Mouse (Mus musculus) hindbrain, embryonic 12.5 days (tissue): ENCODE results near the gene Ctnna2. TPM values are rescaled to one million over a fixed set of nuclear protein-coding genes. Genes with fewer than 3 reads are reported as not detected.

Experiments used
- ATAC-seq: fragments of 200-750 bp; cut with Nextera tagmentation; 2 replicates; pipeline ENCODE4 v1.8.0; 2017; ENCODE audit warnings: moderate TSS enrichment; ENCODE audit not compliant: low FRiP score
- H3K27ac ChIP-seq: fragments of 300-500 bp; sonication (generic); 2 replicates; pipeline ENCODE4 v1.5.1; 2016; ENCODE audit warnings: mild to moderate bottlenecking
- H3K27me3 ChIP-seq: fragments of 300-500 bp; sonication (generic); 2 replicates; pipeline ENCODE4 v1.6.1; 2016; ENCODE audit warnings: mild to moderate bottlenecking
- H3K36me3 ChIP-seq: fragments of 300-500 bp; sonication (generic); 2 replicates; pipeline ENCODE4 v1.6.1; 2016; ENCODE audit warnings: mild to moderate bottlenecking
- H3K4me1 ChIP-seq: fragments of 300-500 bp; sonication (generic); 2 replicates; pipeline ENCODE4 v1.6.1; 2016
- H3K4me2 ChIP-seq: fragments of 300-500 bp; sonication (generic); replicated peaks from 2 replicates; pipeline ENCODE4 v1.6.1; 2016; ENCODE audit warnings: mild to moderate bottlenecking
- H3K4me3 ChIP-seq: fragments of 300-500 bp; sonication (generic); 2 replicates; pipeline ENCODE4 v1.5.1; 2016; ENCODE audit warnings: mild to moderate bottlenecking
- H3K9ac ChIP-seq: fragments of 300-500 bp; sonication (generic); 2 replicates; pipeline ENCODE4 v1.6.1; 2016; ENCODE audit warnings: mild to moderate bottlenecking, moderate library complexity
- H3K9me3 ChIP-seq: fragments of 300-500 bp; sonication (generic); replicated peaks from 2 replicates; pipeline ENCODE4 v1.6.1; 2016; ENCODE audit warnings: mild to moderate bottlenecking
- WGBS: fragments of 180-500 bp; shearing (Covaris S2); methylation state at CpG from one replicate; pipeline ENCODE4 v1.1.7; 2016; 5-methylcytosine and 5-hydroxymethylcytosine counted together
- polyA plus RNA-seq: library from polyadenylated mRNA; unstranded; fragments of >200 nt; fragmentation: Nextera tagmentation; extraction: Ambion mirVana; gene quantifications from 2 replicates; pipeline ENCODE4 v1.2.1, GENCODE M21; 2016

Gene Ctnna2
- polyA plus RNA-seq, 1 experiment from 2014 or later = 98.5 TPM

DNA sequence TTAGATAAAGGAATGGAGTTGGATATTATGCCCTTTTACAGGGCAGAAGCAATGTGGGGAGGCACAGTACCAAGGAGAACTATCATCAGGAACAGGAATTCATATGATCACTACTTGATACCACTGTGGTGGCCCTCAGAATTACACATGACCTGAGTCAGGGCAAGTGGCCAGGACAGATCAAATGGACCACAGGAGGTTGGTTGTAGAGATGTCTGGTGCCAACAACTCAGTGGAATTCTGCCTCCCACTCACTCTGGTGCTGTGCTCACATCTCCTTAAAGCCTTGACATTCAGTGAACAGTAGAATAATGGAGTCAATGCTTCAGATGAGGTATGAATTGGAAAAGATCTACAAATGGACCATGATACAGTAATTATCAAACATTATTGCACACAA, 691.1 kb downstream of the Ctnna2 start:
- no peaks in the 10 kb centered on the region for H3K4me1 ChIP-seq
- H3K9me3 ChIP-seq = no peaks in the 10 kb centered on the region
- H3K27ac ChIP-seq = no peak overlapping the region
- no peak overlapping the region for H3K4me3 ChIP-seq
- H3K36me3 ChIP-seq = no peaks in the 10 kb centered on the region
- H3K9ac ChIP-seq = no peak overlapping the region
- no peak overlapping the region for H3K4me2 ChIP-seq
- ATAC-seq = no peak
- no peaks in the 10 kb centered on the region for H3K27me3 ChIP-seq

DNA sequence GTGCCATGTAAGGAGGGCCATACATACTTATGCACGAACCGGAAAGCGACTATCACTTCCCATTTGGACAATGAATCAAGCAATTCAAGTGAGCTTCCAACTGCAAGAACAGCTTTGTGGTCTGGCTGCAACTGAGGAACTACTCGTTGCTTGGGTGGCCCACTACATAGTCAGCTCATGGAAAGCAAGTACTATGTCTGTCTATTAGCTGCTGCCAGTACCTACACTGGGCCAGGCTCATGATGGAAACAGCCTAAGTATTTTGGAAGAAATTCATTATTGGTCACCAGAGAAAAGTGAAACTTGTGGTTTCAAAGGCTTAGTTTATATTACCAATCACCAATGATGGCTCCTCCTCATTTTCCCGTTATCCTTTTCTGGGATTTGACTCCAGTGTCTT, 693.2 kb downstream of the Ctnna2 start:
- Histone ChIP-seq H3K4me2 (no peak overlapping the region), H3K27me3 (no peaks in the 10 kb centered on the region), H3K27ac (no peak overlapping the region), H3K4me1 (no peaks in the 10 kb centered on the region), H3K9me3 (no peaks in the 10 kb centered on the region), H3K4me3 (no peak overlapping the region), H3K36me3 (no peaks in the 10 kb centered on the region), H3K9ac (no peak overlapping the region)
- 92% methylated on average over 5 of the region's 5 CpGs for WGBS
- no peak for ATAC-seq

DNA sequence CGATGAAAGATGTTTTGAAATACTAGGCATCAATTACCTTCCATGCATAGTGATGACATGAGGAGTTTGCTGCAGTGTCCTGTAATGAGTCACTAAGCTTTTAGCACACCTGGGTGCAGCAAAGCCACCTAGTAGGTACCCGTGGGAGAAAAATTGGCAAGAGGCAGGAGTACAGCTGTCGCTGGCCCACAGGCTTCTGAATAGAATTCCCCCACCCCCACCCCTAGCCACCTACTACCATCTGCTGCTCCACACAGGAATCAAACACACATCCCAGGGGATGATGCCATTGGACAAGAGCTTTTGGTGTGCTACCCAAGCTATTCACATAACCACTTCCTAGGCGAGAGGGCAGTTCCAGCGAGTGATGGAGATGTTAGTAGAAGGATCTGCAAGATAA, 700.7 kb downstream of the Ctnna2 start:
- no peaks in the 10 kb centered on the region for H3K4me1 ChIP-seq
- no peak overlapping the region for H3K4me3 ChIP-seq
- H3K9ac ChIP-seq = no peak overlapping the region
- H3K9me3 ChIP-seq = no peaks in the 10 kb centered on the region
- 80% methylated on average over 5 of the region's 5 CpGs for WGBS
- no peaks in the 10 kb centered on the region for H3K27me3 ChIP-seq
- no peak overlapping the region for H3K4me2 ChIP-seq
- no peaks in the 10 kb centered on the region for H3K36me3 ChIP-seq
- no peak overlapping the region for H3K27ac ChIP-seq
- ATAC-seq = peak; percentile 43; the same call in 1 of the 2 replicates

DNA sequence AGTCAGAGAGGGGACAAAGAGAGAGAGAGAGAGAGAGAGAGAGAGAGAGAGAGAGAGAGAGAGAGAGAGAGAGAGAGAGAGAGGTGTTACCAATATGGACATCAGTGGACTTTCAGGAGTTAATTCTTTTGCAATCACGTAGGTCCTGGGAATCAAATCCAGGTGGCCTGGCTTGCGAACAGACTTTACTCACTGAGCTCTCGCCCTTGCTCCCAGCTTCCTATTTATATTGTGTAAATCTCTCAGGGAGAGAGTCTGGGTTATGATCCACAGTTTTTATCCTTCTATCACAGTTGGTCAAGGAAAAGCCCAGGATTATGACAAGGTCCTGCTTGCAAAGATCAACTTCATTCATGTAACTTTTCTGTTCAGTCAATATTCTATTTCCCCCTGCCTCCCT, 714.3 kb downstream of the Ctnna2 start:
- Histone ChIP-seq H3K4me2 (no peak overlapping the region), H3K27me3 (no peaks in the 10 kb centered on the region), H3K36me3 (no peaks in the 10 kb centered on the region), H3K4me3 (no peak overlapping the region), H3K9me3 (no peaks in the 10 kb centered on the region), H3K4me1 (no peaks in the 10 kb centered on the region), H3K9ac (no peak overlapping the region), H3K27ac (no peak overlapping the region)
- ATAC-seq = no peak
- WGBS = 76% methylated on average over 3 of the region's 3 CpGs

DNA sequence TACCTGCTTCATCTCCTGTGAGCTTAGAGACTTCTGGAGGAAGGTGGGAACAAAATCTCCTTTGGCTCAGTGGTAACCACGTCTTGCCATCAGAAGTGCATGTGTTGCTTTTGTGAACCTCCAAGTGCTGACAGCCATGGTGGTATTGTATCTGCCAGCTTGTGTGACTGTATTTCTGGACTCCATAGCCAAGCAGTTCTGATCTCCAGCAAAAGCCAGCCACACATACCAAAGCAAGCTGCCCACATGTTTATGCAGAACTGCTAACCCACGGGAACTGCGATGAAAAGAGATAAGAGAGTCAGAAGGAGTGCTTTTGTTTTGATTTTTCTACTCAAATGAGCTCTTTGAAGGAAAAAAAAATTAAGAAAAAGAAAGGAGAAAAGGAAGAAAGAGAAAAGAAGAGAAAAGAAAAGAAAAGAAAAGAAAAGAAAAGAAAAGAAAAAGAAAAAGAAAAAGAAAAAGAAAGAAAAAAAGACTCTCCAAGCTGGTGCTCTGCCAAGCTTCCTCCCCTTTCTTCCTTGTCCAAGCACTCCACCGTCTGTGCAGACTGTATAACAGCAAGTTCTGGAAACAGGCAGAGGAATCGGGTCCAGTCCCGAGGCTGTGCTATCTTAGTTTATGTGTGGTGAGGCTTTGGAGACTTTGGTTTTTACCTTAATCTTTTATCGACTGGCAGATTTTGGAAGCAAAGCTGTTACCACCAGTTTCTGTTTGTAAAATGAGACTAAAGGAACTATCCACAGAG, 722.0 kb downstream of the Ctnna2 start:
- H3K4me1 ChIP-seq = no peaks in the 10 kb centered on the region
- no peak overlapping the region for H3K4me2 ChIP-seq
- H3K9ac ChIP-seq = no peak overlapping the region
- H3K27me3 ChIP-seq = no peaks in the 10 kb centered on the region
- no peaks in the 10 kb centered on the region for H3K36me3 ChIP-seq
- no peak for ATAC-seq
- 49% methylated on average over 7 of the region's 7 CpGs for WGBS
- no peak overlapping the region for H3K4me3 ChIP-seq
- no peaks in the 10 kb centered on the region for H3K9me3 ChIP-seq
- no peak overlapping the region for H3K27ac ChIP-seq

DNA sequence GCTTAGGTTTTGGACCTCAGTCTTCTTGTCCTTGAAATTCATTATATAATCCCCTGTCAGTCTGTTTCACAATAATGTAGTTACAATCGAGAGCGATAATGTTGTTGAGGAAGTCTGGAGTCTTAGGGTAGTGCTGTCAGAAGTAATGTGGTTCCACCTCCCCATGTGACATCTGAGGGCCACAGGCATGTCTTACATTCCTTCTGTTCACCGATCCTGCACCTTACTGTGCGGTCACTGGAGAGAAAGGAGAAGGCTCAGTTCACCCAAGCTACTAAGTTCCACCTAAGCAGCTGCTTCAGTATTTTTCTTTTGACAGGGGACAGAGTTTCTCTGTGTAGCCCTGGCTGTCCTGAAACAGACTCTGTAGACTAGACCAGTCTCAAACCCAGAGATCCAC, 723.2 kb downstream of the Ctnna2 start:
- no peak for ATAC-seq
- no peak overlapping the region for H3K4me2 ChIP-seq
- H3K27ac ChIP-seq = no peak overlapping the region
- H3K4me1 ChIP-seq = no peaks in the 10 kb centered on the region
- no peak overlapping the region for H3K9ac ChIP-seq
- WGBS = 92% methylated on average over 4 of the region's 4 CpGs
- no peaks in the 10 kb centered on the region for H3K36me3 ChIP-seq
- no peak overlapping the region for H3K4me3 ChIP-seq
- no peaks in the 10 kb centered on the region for H3K9me3 ChIP-seq
- H3K27me3 ChIP-seq = no peaks in the 10 kb centered on the region

DNA sequence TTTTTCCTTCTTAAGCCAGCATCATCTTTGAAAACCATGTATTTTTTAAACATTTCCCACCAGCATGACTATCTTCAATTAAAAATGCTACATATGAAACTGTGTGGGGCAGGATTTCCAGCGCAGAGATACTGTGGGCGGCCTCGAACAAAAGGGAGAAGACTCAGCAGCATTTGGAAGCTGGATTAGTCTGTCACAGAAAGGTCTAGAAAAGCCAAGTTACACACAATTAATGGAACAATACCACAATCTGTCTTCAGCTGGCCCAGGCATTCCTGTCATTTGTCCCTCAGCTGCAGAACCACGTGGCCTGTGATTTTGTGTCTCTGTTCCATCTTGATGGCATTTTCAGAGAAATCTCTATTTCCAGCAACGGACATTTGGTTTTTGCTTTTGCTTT, 726.0 kb downstream of the Ctnna2 start:
- H3K4me1 ChIP-seq = no peaks in the 10 kb centered on the region
- no peaks in the 10 kb centered on the region for H3K27me3 ChIP-seq
- H3K36me3 ChIP-seq = no peaks in the 10 kb centered on the region
- 82% methylated on average over 5 of the region's 5 CpGs for WGBS
- H3K4me2 ChIP-seq = no peak overlapping the region
- no peaks in the 10 kb centered on the region for H3K9me3 ChIP-seq
- H3K27ac ChIP-seq = no peak overlapping the region
- ATAC-seq = no peak
- H3K9ac ChIP-seq = no peak overlapping the region
- H3K4me3 ChIP-seq = no peak overlapping the region

DNA sequence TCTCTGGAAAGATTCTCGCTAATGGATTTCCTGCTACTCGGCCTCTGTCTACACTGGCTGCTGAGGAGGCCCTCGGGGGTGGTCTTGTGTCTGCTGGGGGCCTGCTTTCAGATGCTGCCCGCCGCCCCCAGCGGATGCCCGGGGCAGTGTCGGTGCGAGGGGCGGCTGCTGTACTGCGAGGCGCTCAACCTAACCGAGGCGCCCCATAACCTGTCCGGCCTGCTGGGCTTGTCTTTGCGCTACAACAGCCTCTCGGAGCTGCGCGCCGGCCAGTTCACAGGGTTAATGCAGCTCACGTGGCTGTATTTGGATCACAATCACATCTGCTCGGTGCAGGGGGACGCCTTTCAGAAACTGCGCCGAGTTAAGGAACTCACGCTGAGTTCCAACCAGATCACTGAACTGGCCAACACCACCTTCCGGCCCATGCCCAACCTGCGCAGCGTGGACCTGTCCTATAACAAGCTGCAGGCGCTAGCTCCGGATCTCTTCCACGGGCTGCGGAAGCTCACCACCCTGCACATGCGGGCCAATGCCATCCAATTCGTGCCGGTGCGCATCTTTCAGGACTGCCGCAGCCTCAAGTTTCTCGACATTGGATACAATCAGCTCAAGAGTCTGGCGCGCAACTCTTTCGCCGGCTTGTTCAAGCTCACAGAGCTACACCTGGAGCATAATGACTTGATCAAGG, 735.8 kb downstream of the Ctnna2 start:
- Histone ChIP-seq H3K27me3 (peaks cover 19% of the 10 kb centered on the region), H3K27ac (peak overlapping the region; percentile 82), H3K9ac (peak overlapping the region; percentile 65), H3K4me3 (peak overlapping the region; percentile 53), H3K9me3 (no peaks in the 10 kb centered on the region), H3K4me2 (peak overlapping the region; percentile 89), H3K36me3 (no peaks in the 10 kb centered on the region), H3K4me1 (peaks cover 21% of the 10 kb centered on the region; the same call in 1 of the 2 replicates)
- ATAC-seq = peak; percentile 71
- WGBS = under 1% methylated on average over 43 of the region's 43 CpGs

DNA sequence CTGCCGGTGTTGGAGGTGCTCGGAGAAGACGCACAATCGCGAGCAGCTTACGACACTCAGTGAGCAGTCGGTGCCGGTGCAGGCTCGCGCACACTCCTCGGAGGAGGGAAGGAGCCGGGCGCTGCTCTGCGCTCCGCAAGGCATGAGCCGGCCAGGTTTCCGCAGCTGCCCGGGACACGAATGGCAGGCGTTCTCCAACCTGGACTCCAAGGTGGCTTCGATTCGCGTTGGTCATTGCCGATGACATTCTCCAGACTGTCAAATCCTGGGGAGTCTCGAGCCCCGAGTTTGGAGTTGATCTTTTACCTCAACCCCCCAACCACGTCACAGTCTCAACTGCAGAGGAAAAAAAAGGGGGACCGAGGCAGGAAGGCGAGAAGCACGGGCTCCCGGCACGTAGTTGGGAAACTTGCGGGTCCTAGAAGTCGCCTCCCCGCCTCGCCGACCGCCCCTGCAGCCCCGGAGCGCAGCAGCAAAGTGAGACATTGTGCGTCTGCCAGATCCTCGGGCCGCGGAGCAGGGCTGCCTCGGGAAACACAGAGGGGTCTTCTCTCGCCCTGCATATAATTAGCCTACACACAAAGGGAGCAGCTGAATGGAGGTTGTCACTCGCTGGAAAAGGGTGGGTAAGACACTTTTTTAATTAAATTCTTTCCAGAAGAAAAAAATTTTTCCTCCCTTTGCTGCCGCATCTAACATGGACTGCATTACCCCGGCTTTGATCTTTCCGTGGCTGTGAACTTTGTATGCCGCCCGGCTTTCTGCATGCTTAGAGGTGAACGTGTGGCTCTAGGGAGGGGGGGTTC, 736.7 kb downstream of the Ctnna2 start, which contains the start of gene Lrrtm1:
Gene Lrrtm1, plus strand, starts transcription at position 89 of the 806 bp plus-strand sequence.
- peak within 1 kb of the TSS; percentile 82 for H3K27ac ChIP-seq
- peak within 1 kb of the TSS; percentile 89 for H3K4me2 ChIP-seq
- H3K36me3 ChIP-seq = no peaks in the 10 kb centered on the region
- H3K4me1 ChIP-seq = peaks cover 21% of the 10 kb centered on the region; the same call in 1 of the 2 replicates
- peak; percentile 92 for ATAC-seq
- H3K4me3 ChIP-seq = peak within 1 kb of the TSS; percentile 53
- WGBS = under 1% methylated on average over 52 of the region's 53 CpGs
- H3K9ac ChIP-seq = peak within 1 kb of the TSS; percentile 65
- no peaks in the 10 kb centered on the region for H3K9me3 ChIP-seq
- H3K27me3 ChIP-seq = peaks cover 19% of the 10 kb centered on the region

DNA sequence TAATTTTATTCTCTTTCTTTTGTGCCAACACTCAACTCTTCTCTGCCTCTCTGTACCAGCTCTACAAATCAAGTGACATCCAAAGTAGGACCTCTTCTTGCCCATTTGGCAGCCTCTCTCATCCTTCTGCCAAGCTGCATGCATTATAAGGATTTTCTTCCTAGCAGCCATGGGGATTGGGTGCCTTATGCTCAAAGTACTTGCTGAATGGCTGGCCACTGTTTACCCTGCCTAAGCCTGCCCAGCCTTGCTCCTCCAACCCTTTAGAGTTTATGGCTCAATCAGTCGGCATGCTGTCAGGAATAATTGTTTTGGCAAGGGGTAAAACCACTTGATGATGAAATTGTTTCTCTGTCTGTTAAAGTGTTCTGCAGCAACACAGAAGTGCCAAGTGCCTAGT, 739.1 kb downstream of the Ctnna2 start:
- no peak overlapping the region for H3K27ac ChIP-seq
- WGBS = 53% methylated on average over 1 of the region's 1 CpGs

DNA sequence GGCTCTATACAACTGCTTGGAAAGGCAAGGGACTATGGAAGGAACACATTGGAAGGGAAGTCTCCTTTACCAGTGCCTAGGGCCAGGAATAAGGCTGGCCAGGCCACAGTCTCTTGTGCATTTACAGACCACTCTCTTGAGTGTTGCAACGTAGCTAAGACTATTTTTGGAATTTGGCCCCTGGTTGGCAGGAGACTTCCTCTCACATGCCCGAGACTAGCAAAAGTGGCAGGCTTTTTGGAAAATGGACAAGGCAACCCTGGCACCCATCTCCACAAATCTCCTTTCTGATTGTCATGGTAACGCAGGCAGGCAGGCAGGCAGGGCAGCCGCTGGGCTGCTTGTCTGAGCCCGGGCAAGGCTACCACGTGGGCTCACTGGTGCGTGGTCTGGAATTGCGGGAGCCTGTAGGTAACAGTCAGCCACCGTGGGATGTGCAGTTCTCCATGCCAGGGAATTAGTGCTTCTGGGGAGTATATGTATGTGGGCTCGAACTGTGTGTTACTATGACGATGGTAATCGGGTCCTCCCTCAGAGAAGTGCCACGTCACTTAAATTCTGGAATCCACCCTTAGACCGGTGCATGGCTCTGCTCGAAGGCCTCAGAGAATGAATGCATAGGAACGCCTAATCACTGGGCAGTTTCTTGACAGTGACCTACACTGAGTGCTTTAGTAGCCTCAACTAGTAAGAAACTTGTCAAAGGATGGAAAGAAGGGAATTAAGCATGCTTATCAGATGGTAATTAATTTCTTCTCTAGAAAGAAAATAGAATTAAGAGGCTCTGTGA, 756.5 kb downstream of the Ctnna2 start:
- Histone ChIP-seq H3K36me3 (no peaks in the 10 kb centered on the region), H3K4me1 (peaks cover 6% of the 10 kb centered on the region; the same call in 1 of the 2 replicates), H3K4me3 (no peak overlapping the region), H3K9me3 (no peaks in the 10 kb centered on the region), H3K4me2 (no peak overlapping the region), H3K27me3 (no peaks in the 10 kb centered on the region), H3K9ac (no peak overlapping the region), H3K27ac (no peak overlapping the region)
- peak; percentile 85 for ATAC-seq
- WGBS = 50% methylated on average over 16 of the region's 16 CpGs

More for the DNA sequence above, 739.1 kb downstream of the Ctnna2 start:
- H3K4me1 ChIP-seq = peaks cover 19% of the 10 kb centered on the region; the same call in 1 of the 2 replicates
- no peak overlapping the region for H3K4me3 ChIP-seq
- H3K9me3 ChIP-seq = no peaks in the 10 kb centered on the region
- H3K27me3 ChIP-seq = peaks cover 17% of the 10 kb centered on the region
- H3K4me2 ChIP-seq = no peak overlapping the region
- H3K36me3 ChIP-seq = no peaks in the 10 kb centered on the region
- no peak for ATAC-seq
- no peak overlapping the region for H3K9ac ChIP-seq
